ENCODE assay signal across 9 mouse cellular contexts in genomic region chr17:12249783-12250504, GRCm38 (mm10).
DNase-seq lines count a peak whose midpoint lies in the region; ATAC-seq and TF ChIP-seq lines count a peak whose summit lies in the region.
"Had no signal": no experiment of that assay in that cellular context is flagged by ENCODE, and none has a peak within 500 bp of the region (broad histone marks: within the 10 kb centered on the region; RNA-seq: fewer than 3 reads in every experiment).

No protein-coding gene starts in this region.

- H3K4me1 ChIP-seq in intestine, postnatal 0 days (replicated peaks; ENCODE audit: control insufficient read depth, insufficient read depth, low read length): no peaks in the 10 kb centered on the region
- H3K4me1 ChIP-seq in intestine, embryonic 15.5 days (replicated peaks): no peaks in the 10 kb centered on the region
- H3K4me1 ChIP-seq in kidney, embryonic 14.5 days (ENCODE audit: control insufficient read depth, insufficient read depth, low read length): no peaks in the 10 kb centered on the region
- H3K4me1 ChIP-seq: liver, embryonic 15.5 days had no signal

- peaks cover 7% of the 10 kb centered on the region; the same call in 1 of the 2 replicates for H3K9me3 ChIP-seq in intestine, postnatal 0 days (ENCODE audit: control insufficient read depth)
- H3K9me3 ChIP-seq in intestine, embryonic 15.5 days: no peaks in the 10 kb centered on the region
- peaks cover 16% of the 10 kb centered on the region for H3K9me3 ChIP-seq in kidney, embryonic 14.5 days (ENCODE audit: control insufficient read depth, low read length)
- H3K9me3 ChIP-seq: liver, embryonic 15.5 days had no signal

- no peak overlapping the region for H3K4me3 ChIP-seq in intestine, postnatal 0 days (ENCODE audit: low read depth, low read length)
- no peak overlapping the region for H3K4me3 ChIP-seq in intestine, embryonic 15.5 days (replicated peaks)
- H3K4me3 ChIP-seq in kidney, embryonic 14.5 days (ENCODE audit: low read length): no peak overlapping the region
- H3K4me3 ChIP-seq: liver, embryonic 15.5 days had no signal

- H3K27me3 ChIP-seq in intestine, postnatal 0 days (replicated peaks; ENCODE audit: control insufficient read depth, insufficient read depth, low read length): no peaks in the 10 kb centered on the region
- H3K27me3 ChIP-seq in intestine, embryonic 15.5 days (replicated peaks): no peaks in the 10 kb centered on the region
- no peaks in the 10 kb centered on the region for H3K27me3 ChIP-seq in kidney, embryonic 14.5 days (ENCODE audit: control insufficient read depth, insufficient read depth, low read length)
- H3K27me3 ChIP-seq: liver, embryonic 15.5 days had no signal

- peak; percentile 27 for DNase-seq in right cerebral cortex, postnatal 4 days
- no peak for DNase-seq in right cerebral cortex, adult 18-20 months
- peak; percentile 45 for DNase-seq in thymus, postnatal 4 days
- no peak for DNase-seq in testis, postnatal 10 days (ENCODE audit: low spot score)

- TF ChIP-seq CTCF in intestine, postnatal 0 days (IDR thresholded peaks at IDR 0.05; ENCODE audit: low read depth): peak; percentile 63

- WGBS in intestine, postnatal 0 days: 95% methylated on average over 19 of the region's 19 CpGs
- WGBS in intestine, embryonic 15.5 days: 96% methylated on average over 19 of the region's 19 CpGs
- 95% methylated on average over 19 of the region's 19 CpGs for WGBS in kidney, embryonic 14.5 days

- peaks cover 78% of the 10 kb centered on the region for H3K36me3 ChIP-seq in intestine, postnatal 0 days (ENCODE audit: control insufficient read depth, insufficient read depth)
- peaks cover 36% of the 10 kb centered on the region for H3K36me3 ChIP-seq in intestine, embryonic 15.5 days
- peaks cover 62% of the 10 kb centered on the region for H3K36me3 ChIP-seq in kidney, embryonic 14.5 days (ENCODE audit: control insufficient read depth, insufficient read depth, low read length)

- H3K27ac ChIP-seq in intestine, postnatal 0 days (ENCODE audit: low read depth, low read length): no peak overlapping the region
- H3K27ac ChIP-seq in intestine, embryonic 15.5 days: no peak overlapping the region
- no peak overlapping the region for H3K27ac ChIP-seq in kidney, embryonic 14.5 days (ENCODE audit: low read depth, low read length)
- H3K27ac ChIP-seq: liver, embryonic 15.5 days had no signal

- H3K9ac ChIP-seq in intestine, postnatal 0 days (ENCODE audit: low read depth, low read length): no peak overlapping the region
- H3K9ac ChIP-seq in intestine, embryonic 15.5 days: no peak overlapping the region
- no peak overlapping the region for H3K9ac ChIP-seq in kidney, embryonic 14.5 days (ENCODE audit: low read depth, low read length)
- H3K9ac ChIP-seq: liver, embryonic 15.5 days had no signal

- H3K4me2 ChIP-seq in intestine, postnatal 0 days (replicated peaks; ENCODE audit: low read depth): no peak overlapping the region
- H3K4me2 ChIP-seq in intestine, embryonic 15.5 days (replicated peaks): no peak overlapping the region
- H3K4me2 ChIP-seq in kidney, embryonic 14.5 days (replicated peaks; ENCODE audit: low read depth, low read length): no peak overlapping the region
- H3K4me2 ChIP-seq: liver, embryonic 15.5 days had no signal

- ATAC-seq in intestine, postnatal 0 days: no peak
- ATAC-seq in intestine, embryonic 15.5 days: no peak
- 0 out of 2 replicates have a peak, but pooled peaks have one; percentile 12 for ATAC-seq in granulocyte monocyte progenitor cell, adult 5-6 weeks (replicated peaks; ENCODE audit: poor library complexity, severe bottlenecking)
- ATAC-seq in kidney, embryonic 14.5 days (ENCODE audit: low FRiP score, low TSS enrichment): no peak

Comparison
In these comparisons a context has a peak if more than half of its experiments do, and no peak if none do; other contexts are left out.
1. DNase-seq: peak in right cerebral cortex, postnatal 4 days (single experiment) and thymus, postnatal 4 days (single experiment); none in right cerebral cortex, adult 18-20 months (single experiment) and testis, postnatal 10 days (single experiment).